Mouse (Mus musculus) R1 (cell line): ENCODE results near the gene Plpp7.

Experiments
- DNase-seq: peaks from one replicate; pipeline ENCODE4 v3.0.0-alpha.2; 2018; ENCODE audit warnings: low read depth, low spot score

Plpp7 gene

GRCm38 (mm10) chr2:32068811-32069607 is 26.3 kb upstream of the Plpp7 start:
- peak; percentile 76 for DNase-seq

DNA sequence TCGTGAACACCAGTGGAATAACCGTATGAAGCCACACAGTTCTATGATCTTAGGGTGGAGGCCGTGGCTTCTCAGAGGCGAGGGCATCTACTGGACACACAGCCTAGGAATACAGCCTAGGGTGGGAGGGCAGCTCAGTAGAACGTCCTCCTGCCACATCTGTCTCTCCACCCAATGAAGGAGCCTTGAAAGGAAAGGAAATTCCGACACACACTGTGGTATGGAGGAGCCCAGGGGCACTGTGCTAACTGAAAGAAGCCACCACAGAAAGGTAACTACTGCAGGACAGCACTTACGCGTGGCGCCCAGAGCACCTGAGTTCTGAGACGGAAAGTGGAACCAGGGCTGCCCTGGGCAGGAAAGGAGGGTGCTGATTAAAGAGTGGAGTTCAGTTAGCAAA is 24.6 kb upstream of the Plpp7 start:
- DNase-seq = no peak

- DNase-seq = no peak
Measured at GRCm38 (mm10) chr2:32074404-32074803, 20.9 kb upstream of the Plpp7 start.

- DNase-seq = no peak
Measured at GRCm38 (mm10) chr2:32075368-32075767, 20.0 kb upstream of the Plpp7 start.

DNA sequence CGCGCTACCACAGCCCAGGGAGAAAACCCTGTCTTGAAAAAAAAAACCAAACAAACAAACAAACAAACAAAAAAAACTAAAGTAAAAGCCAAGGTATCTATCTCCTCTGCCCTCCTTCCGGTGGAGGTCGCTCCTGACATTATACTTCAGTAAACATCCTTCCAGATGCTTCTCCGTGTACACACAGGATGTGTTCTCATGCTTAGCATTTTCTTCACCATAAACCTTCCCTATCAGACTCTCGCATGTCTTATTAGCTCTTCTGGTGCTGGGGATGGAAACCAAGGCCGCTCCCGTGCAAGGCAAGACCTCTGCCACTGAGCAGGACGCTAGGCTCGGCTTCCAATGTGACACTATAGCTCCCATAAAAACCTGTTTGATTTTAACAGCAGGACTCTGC is 17.6 kb upstream of the Plpp7 start:
- DNase-seq = no peak

DNA sequence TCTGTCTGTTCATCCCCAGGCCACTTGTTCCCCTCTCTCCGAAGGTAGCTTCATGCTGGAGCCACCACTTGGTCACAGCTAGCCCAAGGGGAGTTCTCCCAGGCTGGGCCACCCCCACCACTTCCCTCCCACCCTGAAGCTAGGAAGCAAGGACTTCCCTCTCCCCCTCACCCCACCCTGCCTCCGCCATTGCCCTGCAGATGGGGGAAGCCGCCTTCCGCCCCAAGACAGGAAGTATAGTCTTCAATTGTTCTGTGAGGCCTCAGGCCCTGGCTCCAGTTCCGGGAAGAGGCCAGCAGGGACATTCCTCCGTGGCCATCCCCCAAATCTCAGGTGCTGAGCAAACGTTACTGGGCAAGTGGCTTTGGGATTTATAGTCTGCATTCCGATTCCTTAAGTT is 16.8 kb upstream of the Plpp7 start:
- peak; percentile 76 for DNase-seq

DNA sequence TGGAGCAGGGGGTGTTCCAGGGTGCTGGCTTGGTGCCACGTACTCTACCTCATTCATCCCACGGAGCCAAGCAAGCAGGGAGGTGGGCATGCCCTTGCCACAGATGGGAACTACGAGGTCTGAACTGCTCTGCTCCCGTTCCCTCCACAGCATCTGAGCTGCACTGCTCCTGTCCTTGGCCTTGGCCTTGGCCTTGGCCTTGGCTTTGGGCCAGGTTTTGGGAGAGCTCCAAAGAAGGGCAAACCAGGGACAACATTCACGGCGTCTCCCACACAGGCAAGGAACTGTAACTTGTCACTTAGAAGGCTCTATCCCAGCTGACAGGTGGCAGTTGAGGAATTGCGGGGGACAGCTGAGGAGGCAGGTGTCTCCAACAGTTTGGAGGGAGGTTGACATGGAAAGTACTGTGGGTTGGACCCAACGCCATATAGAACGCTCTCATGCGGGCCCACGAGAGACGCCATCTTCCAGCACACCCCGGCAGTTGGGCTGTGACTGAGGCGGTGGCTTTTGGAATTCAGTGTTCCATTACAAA is 16.1 kb upstream of the Plpp7 start:
- peak; percentile 46 for DNase-seq

DNA sequence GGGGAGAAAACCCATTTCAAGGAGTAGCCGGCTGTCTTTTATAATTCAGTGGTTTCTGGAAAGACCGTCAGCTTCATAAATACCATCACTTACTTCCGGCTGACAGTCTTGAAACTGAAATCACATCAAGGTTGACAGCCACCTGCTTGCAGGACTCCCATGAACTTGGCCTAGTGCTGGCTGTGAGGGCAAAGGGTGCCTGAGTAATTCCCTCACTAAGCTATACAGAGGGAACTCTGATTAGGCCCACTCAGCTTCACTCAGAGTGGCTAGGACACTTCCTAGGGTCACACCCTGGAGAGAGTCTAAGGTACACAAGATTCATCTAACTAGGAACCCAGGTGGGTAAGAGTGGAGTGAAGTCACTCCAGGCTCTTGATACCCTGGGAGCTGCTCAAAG is 14.6 kb upstream of the Plpp7 start:
- no peak for DNase-seq

- DNase-seq = no peak
Measured at GRCm38 (mm10) chr2:32081296-32081929, 13.9 kb upstream of the Plpp7 start.

- DNase-seq = no peak
Measured at GRCm38 (mm10) chr2:32082229-32082628, 13.1 kb upstream of the Plpp7 start.

- DNase-seq = peak; percentile 65
Measured at GRCm38 (mm10) chr2:32083159-32084011, 11.9 kb upstream of the Plpp7 start.

DNA sequence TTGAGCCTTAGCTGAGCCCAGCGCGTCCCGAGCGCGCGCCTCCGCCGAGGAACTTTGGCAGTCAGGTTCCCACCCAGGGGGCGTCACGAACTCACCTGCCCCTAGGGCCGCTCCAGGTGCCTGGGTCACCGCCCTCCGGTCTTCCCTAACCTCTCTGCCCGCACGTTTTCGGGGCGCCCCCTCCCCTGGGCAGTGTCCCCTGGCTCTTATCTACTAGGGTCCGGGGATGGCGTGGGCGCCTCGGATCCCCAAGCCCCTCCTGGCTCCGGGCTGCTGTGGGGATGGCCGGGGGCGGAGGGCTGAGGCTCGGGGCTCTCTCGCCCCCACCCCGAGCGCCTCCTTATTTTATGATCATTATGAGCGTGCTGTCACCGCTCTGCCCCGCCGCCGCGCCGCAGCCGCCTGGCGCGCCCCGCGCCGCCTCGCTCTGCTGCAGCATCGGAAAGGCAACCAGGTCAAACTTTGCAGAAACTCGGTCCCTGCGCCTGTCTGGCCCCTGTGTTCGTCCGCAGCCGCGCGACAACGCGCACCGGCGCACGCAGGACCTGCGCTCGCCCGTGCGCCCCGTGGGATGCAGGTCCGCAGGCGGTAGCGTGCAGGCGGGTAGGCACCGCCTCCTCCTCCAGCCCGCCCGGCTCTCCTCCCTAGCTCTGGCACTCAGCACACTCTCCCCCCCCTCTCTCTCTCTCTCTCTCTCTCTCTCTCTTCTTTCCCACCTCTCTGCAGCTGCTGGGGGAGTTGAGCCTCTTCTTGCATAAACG is 11.0 kb upstream of the Plpp7 start, which contains the start of gene Fam78a:
TSS of gene Fam78a (minus strand) at position 747 of the 761 bp plus-strand sequence.
- DNase-seq = peak; percentile 84

- DNase-seq = no peak
Measured at GRCm38 (mm10) chr2:32084872-32085199, 10.5 kb upstream of the Plpp7 start.

DNA sequence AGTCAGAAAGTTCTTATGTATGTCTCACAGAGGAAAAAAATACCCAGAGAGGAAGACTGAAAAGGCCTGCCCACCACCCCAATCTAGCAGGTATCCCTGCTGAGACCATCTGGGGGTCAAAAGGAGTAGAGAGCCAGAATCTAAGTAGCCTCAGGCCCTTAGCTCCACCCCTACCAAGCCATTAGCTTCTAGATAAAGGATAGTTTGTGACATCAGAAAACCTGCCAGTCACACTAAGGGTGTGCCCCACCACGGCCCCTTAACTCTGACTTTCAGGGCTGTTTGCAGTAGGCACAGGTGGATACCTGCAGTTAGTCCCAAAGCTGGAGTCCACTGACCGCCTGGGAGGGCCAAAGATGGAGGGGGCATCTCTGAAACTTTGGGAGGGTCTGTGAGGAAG is 10.1 kb upstream of the Plpp7 start:
- DNase-seq = no peak

DNA sequence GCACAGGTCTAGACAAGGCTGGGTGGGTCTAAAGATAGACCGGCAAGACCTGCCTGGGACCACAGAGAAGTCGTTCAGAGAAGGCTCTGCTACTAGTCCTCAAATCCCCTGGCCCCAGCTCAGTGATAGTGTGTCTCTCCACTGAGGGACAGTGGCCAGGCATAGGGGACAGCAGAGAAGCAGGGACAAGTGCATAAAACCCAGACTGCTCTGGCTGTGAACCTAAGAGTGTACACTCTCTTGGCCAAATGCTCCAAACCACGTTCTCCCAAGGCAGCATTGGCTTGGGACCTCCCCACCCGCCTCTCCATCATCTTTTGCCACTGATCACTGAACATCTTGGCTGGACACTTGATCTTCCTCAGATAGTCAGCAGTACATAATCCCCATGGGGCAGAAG is 7.7 kb upstream of the Plpp7 start:
- DNase-seq = no peak

GRCm38 (mm10) chr2:32088372-32088981 is 6.9 kb upstream of the Plpp7 start:
- peak; percentile 54 for DNase-seq

DNA sequence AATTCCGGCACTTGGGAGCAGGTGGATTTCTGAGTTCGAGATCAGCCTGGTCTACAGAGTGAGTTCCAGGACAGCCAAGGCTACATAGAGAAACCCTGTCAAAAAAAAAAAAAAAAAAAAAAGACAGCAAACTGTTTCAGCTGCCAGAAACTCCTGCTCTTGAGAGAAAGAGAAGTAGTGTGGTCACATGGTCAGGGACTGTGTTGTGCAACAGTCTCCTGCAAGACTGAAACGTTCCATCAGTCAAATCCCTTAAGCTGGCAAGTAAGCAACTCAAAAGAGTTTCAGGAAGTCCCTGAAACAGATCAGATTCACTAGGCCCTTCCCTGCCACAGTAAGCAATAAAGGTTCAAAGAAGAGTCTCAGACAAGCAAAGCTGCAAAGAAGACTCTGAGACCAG is 5.7 kb upstream of the Plpp7 start:
- no peak for DNase-seq

GRCm38 (mm10) chr2:32090145-32090544 is 5.2 kb upstream of the Plpp7 start:
- DNase-seq = no peak

DNA sequence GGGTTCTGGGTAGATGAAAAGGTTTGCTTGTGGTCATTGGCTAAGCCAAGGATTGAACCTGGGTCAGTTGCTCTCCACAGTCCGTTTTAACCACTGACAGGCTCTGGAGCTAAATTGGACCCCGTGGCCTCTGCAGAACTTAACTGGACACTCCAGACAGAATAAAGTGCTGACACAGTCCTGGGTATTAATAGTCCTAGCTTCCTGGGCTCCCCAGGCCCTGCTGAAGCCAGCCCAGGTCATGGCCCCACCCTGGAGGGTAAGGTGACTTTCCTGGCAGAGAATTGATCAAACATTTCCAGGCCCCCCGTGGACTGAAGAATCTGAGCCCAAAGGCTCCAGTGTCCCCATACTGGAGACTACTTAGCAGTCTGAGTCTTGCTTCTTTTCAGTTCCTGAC is 3.4 kb upstream of the Plpp7 start:
- no peak for DNase-seq

DNA sequence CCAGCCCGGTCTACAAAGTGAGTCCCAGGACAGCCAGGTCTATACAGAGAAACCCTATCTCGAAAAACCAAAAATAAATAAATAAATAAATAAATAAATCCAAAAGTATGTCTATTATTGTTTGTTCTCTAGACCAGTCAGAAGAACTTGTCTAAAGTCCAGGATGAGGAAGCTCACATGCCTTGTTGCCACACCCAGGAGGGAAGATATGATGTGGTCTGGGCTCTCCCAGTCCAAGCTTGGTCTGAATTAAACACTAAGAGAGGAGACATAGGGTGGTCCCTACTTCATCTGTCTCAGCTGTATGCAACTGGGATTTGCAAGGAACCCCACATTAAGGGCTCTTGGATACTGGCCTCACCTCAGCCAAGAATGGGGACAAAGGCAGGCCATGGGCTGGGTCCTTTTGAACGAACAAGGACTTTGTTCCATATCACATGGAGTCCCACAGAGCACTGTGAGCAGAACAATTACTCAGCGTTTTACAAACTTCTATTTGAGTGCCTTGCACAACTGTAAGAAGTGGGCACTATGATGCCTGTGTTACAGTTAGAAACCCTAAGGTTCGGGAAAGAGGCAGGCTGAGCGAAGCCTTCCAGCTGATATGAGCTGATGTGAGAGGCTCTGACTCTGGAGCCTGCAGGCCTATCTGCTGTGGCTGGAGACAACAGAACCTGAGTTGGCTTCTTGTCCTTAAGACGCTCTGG is 1.2 kb upstream of the Plpp7 start:
- DNase-seq = no peak

DNA sequence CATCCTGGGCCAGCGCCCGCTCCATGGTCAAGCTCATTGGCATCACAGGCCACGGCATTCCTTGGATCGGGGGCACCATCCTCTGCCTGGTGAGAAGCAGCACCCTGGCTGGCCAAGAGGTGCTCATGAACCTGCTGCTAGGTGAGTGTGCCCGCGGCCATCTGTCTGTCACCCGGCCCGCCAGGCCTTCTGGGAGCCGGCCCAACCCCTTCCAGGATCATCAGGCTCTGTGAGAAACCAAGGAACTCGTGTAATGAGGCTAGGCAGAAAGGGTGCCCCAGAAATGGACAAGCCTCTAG is 743 bp downstream of the Plpp7 start:
- no peak for DNase-seq
